Mouse (Mus musculus): ENCODE measurements at regions not wholly inside any gene's neighbourhood (a gene's known extent, or its start where the extent isn't known, plus 50 kb on each side); places are given as distances from the start of the nearest gene placed in this dataset.

GRCm38 (mm10) chr8:73930344-73930743, 577.0 kb upstream of the Large1 start:
- DNase-seq (ENCODE audit: low spot score in 2 of 2), result peak; percentile 2 to 3

- no peak for DNase-seq (ENCODE audit: low spot score in 2 of 2)
Measured at GRCm38 (mm10) chr8:73925515-73926241, 572.3 kb upstream of the Large1 start.

- peak; percentile 18 to 36 for DNase-seq (ENCODE audit: low spot score in 2 of 2)
Measured at GRCm38 (mm10) chr8:73923181-73923580, 569.8 kb upstream of the Large1 start.

- peak in 1 of 2 experiments; percentile 34 for DNase-seq (ENCODE audit: low spot score in 2 of 2)
Measured at GRCm38 (mm10) chr8:73921158-73921557, 567.8 kb upstream of the Large1 start.

- DNase-seq (ENCODE audit: low spot score in 2 of 2), result no peak
Measured at GRCm38 (mm10) chr8:73920564-73920963, 567.2 kb upstream of the Large1 start.

GRCm38 (mm10) chr8:73905071-73905470, 551.7 kb upstream of the Large1 start:
- no peak for DNase-seq (ENCODE audit: low spot score in 2 of 2)

- no peak for DNase-seq (ENCODE audit: low spot score in 2 of 2)
Measured at GRCm38 (mm10) chr8:73903838-73904237, 550.5 kb upstream of the Large1 start.

GRCm38 (mm10) chr8:73885976-73886375, 532.6 kb upstream of the Large1 start:
- no peak for DNase-seq (ENCODE audit: low spot score in 2 of 2)

- DNase-seq (ENCODE audit: low spot score in 2 of 2), result no peak
Measured at GRCm38 (mm10) chr8:73881606-73882005, 528.3 kb upstream of the Large1 start.

Data from right cerebral cortex, postnatal 36 days (tissue).